Mouse (Mus musculus): ENCODE results near the gene Tnfrsf23. TPM values are rescaled to one million over a fixed set of nuclear protein-coding genes. Genes with fewer than 3 reads are reported as not detected.

The Tnfrsf23 gene
- total RNA-seq, 2 experiments from 2014 or later, result 2.1 to 2.9 TPM

GRCm38 (mm10) chr7:143620951-143621350 lies 64.7 kb downstream of the Tnfrsf23 start:
- intact Hi-C loops (cut with DNase I), result no loop called here
- DNase-seq, result no peak

Other genes with a start within 250 kb of the Tnfrsf23 start
- 10 to 100 TPM; 47.3 to 47.8 TPM for gene Cdkn1c, start 224.8 kb downstream of the Tnfrsf23 start, total RNA-seq (2021)
- not detected for gene Slc22a18, start 212.1 kb downstream of the Tnfrsf23 start, total RNA-seq (2021)
- not detected for gene Phlda2, start 182.7 kb downstream of the Tnfrsf23 start, total RNA-seq (2021)
- gene Nap1l4, start 136.8 kb downstream of the Tnfrsf23 start, total RNA-seq (2021), result 100 to 1,000 TPM; 177 to 178 TPM
- gene Cars, start 85.8 kb downstream of the Tnfrsf23 start, total RNA-seq (2021), result 10 to 100 TPM; 77.5 to 91.2 TPM
- under 1 TPM; 0.18 to 0.20 TPM for gene Tnfrsf26, start 57.1 kb downstream of the Tnfrsf23 start, total RNA-seq (2021)
- 1 to 10 TPM; 5.0 to 7.7 TPM for gene Tnfrsf22, start 36.2 kb downstream of the Tnfrsf23 start, total RNA-seq (2021)
- 10 to 100 TPM; 67.5 to 84.1 TPM for gene Osbpl5, start 71.1 kb upstream of the Tnfrsf23 start, total RNA-seq (2021)
- not detected for gene Mrgprg, start 81.1 kb upstream of the Tnfrsf23 start, total RNA-seq (2021)
- gene Mrgpre, start 98.6 kb upstream of the Tnfrsf23 start, total RNA-seq (2021), result 10 to 100 TPM; 15.3 to 16.5 TPM
- gene Nadsyn1, start 137.0 kb upstream of the Tnfrsf23 start, total RNA-seq (2021), result 1 to 10 TPM; 4.5 to 6.1 TPM
- 10 to 100 TPM; 84.2 to 85.6 TPM for gene Dhcr7, start 137.3 kb upstream of the Tnfrsf23 start, total RNA-seq (2021)
- gene Gm498, start 181.0 kb upstream of the Tnfrsf23 start, total RNA-seq (2021), result not detected